Mouse (Mus musculus): ENCODE measurements at regions not wholly inside any gene's neighbourhood (a gene's known extent, or its start where the extent isn't known, plus 50 kb on each side); places are given as distances from the start of the nearest gene placed in this dataset.

GRCm38 (mm10) chr1:169027241-169027640 lies 504.0 kb downstream of the Nuf2 start:
- no peak for TF ChIP-seq SIN3A (IDR thresholded peaks at IDR 0.05; ENCODE audit: low read length)
- TF ChIP-seq RCOR1 (IDR thresholded peaks at IDR 0.05; ENCODE audit: low read depth, low read length) = no peak
- no peak for TF ChIP-seq POLR2AphosphoS5 (IDR thresholded peaks at IDR 0.05; ENCODE audit: borderline replicate concordance, low read depth, low read length)
- no peak for TF ChIP-seq UBTF (IDR thresholded peaks at IDR 0.05; ENCODE audit: borderline replicate concordance, insufficient read depth, low read depth, low read length)
- no peak for TF ChIP-seq ZNF384 (IDR thresholded peaks at IDR 0.05; ENCODE audit: low read depth, low read length)
- TF ChIP-seq NRF1 (IDR thresholded peaks at IDR 0.05; ENCODE audit: insufficient read depth, low read depth, low read length, poor library complexity, severe bottlenecking) = no peak
- no peak for TF ChIP-seq GABPA (IDR thresholded peaks at IDR 0.05; ENCODE audit: low read depth, low read length)
- TF ChIP-seq CHD2 (IDR thresholded peaks at IDR 0.05; ENCODE audit: low read length) = no peak
- no peak for TF ChIP-seq USF1 (IDR thresholded peaks at IDR 0.05; ENCODE audit: low read depth, low read length)
- Histone ChIP-seq H3K4me3 (ENCODE audit: control insufficient read depth in 1 of 2, insufficient read depth in 1 of 2, low read depth in 2 of 2, low read length in 2 of 2) (no peak overlapping the region), H3K9ac (ENCODE audit: control insufficient read depth, low read depth, low read length, poor library complexity, severe bottlenecking) (no peak overlapping the region), H3K27me3 (ENCODE audit: control insufficient read depth in 1 of 2, insufficient read depth in 2 of 2, low read length in 2 of 2) (no peaks in the 10 kb centered on the region), H3K36me3 (ENCODE audit: control insufficient read depth in 1 of 2, insufficient read depth in 2 of 2, low read length in 2 of 2) (no peaks in the 10 kb centered on the region), H3K79me2 (ENCODE audit: control insufficient read depth, insufficient read depth, low read length, poor library complexity) (no peaks in the 10 kb centered on the region), H3K27ac (ENCODE audit: control insufficient read depth, low read depth, low read length) (no peak overlapping the region), H3K9me3 (replicated peaks; ENCODE audit: insufficient read depth, low read length) (no peaks in the 10 kb centered on the region), H3K4me1 (ENCODE audit: control insufficient read depth in 1 of 2, insufficient read depth in 2 of 2, low read length in 2 of 2) (no peaks in the 10 kb centered on the region)
- no peak for DNase-seq (ENCODE audit: low read depth, low spot score)

DNA sequence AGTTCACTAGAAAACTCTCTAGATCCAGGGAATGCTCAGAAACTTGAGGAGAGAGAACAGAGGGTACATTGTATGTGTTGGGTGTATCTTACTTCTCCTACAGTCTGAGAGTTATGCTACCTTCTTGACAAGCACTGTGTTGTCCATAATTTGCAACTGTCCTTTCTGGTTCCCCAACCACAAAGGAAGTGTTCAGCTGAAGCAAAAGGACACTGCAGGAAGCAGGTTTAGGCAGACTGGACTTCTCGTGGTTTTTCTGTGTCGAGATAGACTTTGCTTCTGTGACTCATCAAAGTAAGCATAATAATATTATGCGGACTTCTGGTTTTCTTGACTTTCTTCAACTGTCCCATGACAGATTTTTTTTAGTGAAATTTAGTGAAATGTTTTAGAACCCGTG lies 506.7 kb downstream of the Nuf2 start:
- H3K79me2 ChIP-seq (ENCODE audit: control insufficient read depth, insufficient read depth, low read length, poor library complexity) = no peaks in the 10 kb centered on the region
- TF ChIP-seq ZKSCAN1 (IDR thresholded peaks at IDR 0.05; ENCODE audit: low read depth, low read length) (no peak), SMC3 (IDR thresholded peaks at IDR 0.05; ENCODE audit: low read depth, low read length) (no peak), MYB (IDR thresholded peaks at IDR 0.05; ENCODE audit: low read depth, low read length) (no peak), MAX (IDR thresholded peaks at IDR 0.05; ENCODE audit: low read length) (no peak), MXI1 (IDR thresholded peaks at IDR 0.05; ENCODE audit: low read depth, low read length) (no peak), TBP (IDR thresholded peaks at IDR 0.05; ENCODE audit: low read depth, low read length) (no peak), ZC3H11A (IDR thresholded peaks at IDR 0.05; ENCODE audit: low read depth, low read length) (no peak), ELF1 (IDR thresholded peaks at IDR 0.05; ENCODE audit: low read depth, low read length) (no peak), CHD1 (IDR thresholded peaks at IDR 0.05; ENCODE audit: low read depth, low read length) (no peak), MAZ (IDR thresholded peaks at IDR 0.05; ENCODE audit: low read depth, low read length) (no peak), RAD21 (IDR thresholded peaks at IDR 0.05; ENCODE audit: low read depth, low read length) (no peak)
- no peaks in the 10 kb centered on the region for H3K36me3 ChIP-seq (ENCODE audit: control insufficient read depth in 1 of 2, insufficient read depth in 2 of 2, low read length in 2 of 2)
- H3K4me3 ChIP-seq (ENCODE audit: control insufficient read depth in 1 of 2, insufficient read depth in 1 of 2, low read depth in 2 of 2, low read length in 2 of 2) = no peak overlapping the region
- no peaks in the 10 kb centered on the region for H3K9me3 ChIP-seq (replicated peaks; ENCODE audit: insufficient read depth, low read length)
- no peaks in the 10 kb centered on the region for H3K4me1 ChIP-seq (ENCODE audit: control insufficient read depth in 1 of 2, insufficient read depth in 2 of 2, low read length in 2 of 2)
- no peak overlapping the region for H3K9ac ChIP-seq (ENCODE audit: control insufficient read depth, low read depth, low read length, poor library complexity, severe bottlenecking)
- no peak overlapping the region for H3K27ac ChIP-seq (ENCODE audit: control insufficient read depth, low read depth, low read length)
- no peaks in the 10 kb centered on the region for H3K27me3 ChIP-seq (ENCODE audit: control insufficient read depth in 1 of 2, insufficient read depth in 2 of 2, low read length in 2 of 2)
- DNase-seq (ENCODE audit: low read depth, low spot score) = no peak

Measured in MEL (cell line).